Mouse (Mus musculus) intestine, postnatal 0 days (tissue): ENCODE data around the gene Spta1. TPM values are rescaled to one million over a fixed set of nuclear protein-coding genes. Genes with fewer than 3 reads are reported as not detected.

Source experiments
- ATAC-seq: fragments of 200-750 bp; cut with Nextera tagmentation; 2 replicates; pipeline ENCODE4 v1.8.0; 2017; ENCODE audit warnings: mild to moderate bottlenecking, moderate TSS enrichment, moderate library complexity
- H3K27ac ChIP-seq: fragments of 300-500 bp; sonication (generic); 2 replicates; pipeline ENCODE4 v1.5.1; 2014; ENCODE audit warnings: mild to moderate bottlenecking, low read depth, low read length, moderate library complexity
- H3K27me3 ChIP-seq: fragments of 300-500 bp; sonication (generic); replicated peaks from 2 replicates; pipeline ENCODE4 v1.6.1; 2014; ENCODE audit warnings: low read length, mixed read lengths; ENCODE audit not compliant: control insufficient read depth, insufficient read depth
- H3K36me3 ChIP-seq: fragments of 300-500 bp; sonication (generic); 2 replicates; pipeline ENCODE4 v1.6.1; 2014; ENCODE audit warnings: mild to moderate bottlenecking, moderate library complexity; ENCODE audit not compliant: control insufficient read depth, insufficient read depth
- H3K4me1 ChIP-seq: fragments of 300-500 bp; sonication (generic); replicated peaks from 2 replicates; pipeline ENCODE4 v1.6.1; 2014; ENCODE audit warnings: antibody characterized with exemption, low read length, mixed read lengths; ENCODE audit not compliant: control insufficient read depth, insufficient read depth
- H3K4me2 ChIP-seq: fragments of 300-500 bp; sonication (generic); replicated peaks from 2 replicates; pipeline ENCODE4 v1.6.1; 2014; ENCODE audit warnings: low read depth, mild to moderate bottlenecking, moderate library complexity
- H3K4me3 ChIP-seq: fragments of 300-500 bp; sonication (generic); 2 replicates; pipeline ENCODE4 v1.5.1; 2014; ENCODE audit warnings: low read depth, low read length
- H3K9ac ChIP-seq: fragments of 300-500 bp; sonication (generic); 2 replicates; pipeline ENCODE4 v1.6.1; 2014; ENCODE audit warnings: mild to moderate bottlenecking, low read depth, low read length
- H3K9me3 ChIP-seq: fragments of 300-500 bp; sonication (generic); 2 replicates; pipeline ENCODE4 v1.6.1; 2016; ENCODE audit warnings: mixed run types; ENCODE audit not compliant: control insufficient read depth
- CTCF ChIP-seq: sonication (generic); IDR thresholded peaks from 2 replicates; pipeline ENCODE4 v1.5.1; 2016; ENCODE audit warnings: low read depth, mild to moderate bottlenecking, control low read depth, antibody characterized with exemption, moderate library complexity
- WGBS: fragments of 180-500 bp; shearing (Covaris S2); extraction: QIAGEN DNeasy Blood & Tissue Kit; methylation state at CpG from one replicate; pipeline ENCODE4 v1.1.7; 2014; 5-methylcytosine and 5-hydroxymethylcytosine counted together
- polyA plus RNA-seq: library from polyadenylated mRNA; unstranded; fragments of >200 nt; fragmentation: Nextera tagmentation; extraction: Ambion mirVana; gene quantifications from 2 replicates; pipeline ENCODE4 v1.2.1, GENCODE M21; 2015

Spta1 gene
- polyA plus RNA-seq, 1 experiment from 2014 or later, result 0.04 TPM

DNA sequence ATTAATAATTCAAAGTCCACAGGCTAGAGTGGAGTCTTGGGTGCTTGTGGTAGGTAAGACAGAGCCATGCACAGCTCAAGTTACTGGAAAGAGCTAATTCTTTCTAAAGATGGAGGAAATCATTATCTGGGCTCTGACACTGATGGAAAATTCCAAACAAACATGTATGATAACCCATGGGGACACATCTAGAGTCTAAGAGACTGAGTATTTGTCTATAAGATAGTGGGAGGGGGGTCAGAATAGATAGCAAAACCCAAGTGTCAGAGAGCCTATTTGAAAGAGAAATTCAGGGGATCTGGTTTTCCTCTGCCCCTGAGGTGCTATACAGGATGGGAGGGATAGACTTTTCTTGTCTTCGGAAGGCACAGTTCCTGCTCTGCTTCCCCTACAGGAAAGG, 73.5 kb downstream of the Spta1 start:
- no peaks in the 10 kb centered on the region for H3K27me3 ChIP-seq
- H3K4me2 ChIP-seq, result no peak overlapping the region
- no peak overlapping the region for H3K27ac ChIP-seq
- H3K4me1 ChIP-seq, result no peaks in the 10 kb centered on the region
- H3K4me3 ChIP-seq, result no peak overlapping the region
- H3K9me3 ChIP-seq, result no peaks in the 10 kb centered on the region
- TF ChIP-seq CTCF, result no peak
- no peak for ATAC-seq
- no peak overlapping the region for H3K9ac ChIP-seq
- WGBS, result 78% methylated on average over 1 of the region's 1 CpGs
- no peaks in the 10 kb centered on the region for H3K36me3 ChIP-seq

GRCm38 (mm10) chr1:174247170-174247569, 74.6 kb downstream of the Spta1 start:
- H3K4me2 ChIP-seq, result no peak overlapping the region
- WGBS, result 95% methylated on average over 6 of the region's 6 CpGs
- no peak overlapping the region for H3K9ac ChIP-seq
- no peaks in the 10 kb centered on the region for H3K27me3 ChIP-seq
- no peaks in the 10 kb centered on the region for H3K4me1 ChIP-seq
- ATAC-seq, result no peak
- H3K27ac ChIP-seq, result no peak overlapping the region
- H3K4me3 ChIP-seq, result no peak overlapping the region
- no peaks in the 10 kb centered on the region for H3K36me3 ChIP-seq
- H3K9me3 ChIP-seq, result no peaks in the 10 kb centered on the region
- no peak for TF ChIP-seq CTCF

GRCm38 (mm10) chr1:174250376-174250775, 77.8 kb downstream of the Spta1 start:
- Histone ChIP-seq H3K4me2 (no peak overlapping the region), H3K4me1 (no peaks in the 10 kb centered on the region), H3K9ac (no peak overlapping the region), H3K36me3 (no peaks in the 10 kb centered on the region), H3K27ac (no peak overlapping the region), H3K4me3 (no peak overlapping the region), H3K9me3 (no peaks in the 10 kb centered on the region), H3K27me3 (no peaks in the 10 kb centered on the region)
- ATAC-seq, result no peak
- TF ChIP-seq CTCF, result no peak
- WGBS, result 82% methylated on average over 2 of the region's 2 CpGs

DNA sequence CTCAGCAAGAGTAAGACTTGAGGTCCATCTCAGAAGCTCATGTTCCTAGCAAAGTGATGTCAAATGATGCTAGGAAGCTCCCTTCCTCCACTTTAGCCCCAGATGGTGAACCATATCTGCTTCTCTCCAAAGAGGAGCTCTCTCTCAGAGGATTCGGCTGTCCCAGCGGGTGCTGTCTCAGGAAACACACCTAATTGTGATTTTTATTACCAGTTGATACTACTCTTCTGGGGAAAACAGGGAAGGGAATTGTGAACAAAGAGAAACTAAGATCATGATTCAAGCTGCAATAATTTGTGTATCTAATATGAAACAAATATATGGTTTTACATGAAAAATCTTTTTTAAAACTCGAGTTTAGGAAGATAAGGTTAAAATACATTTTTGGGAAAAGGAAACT, 79.4 kb downstream of the Spta1 start, which contains the start of gene Olfr419:
Gene Olfr419, minus strand, starts transcription at position 101 of the 400 bp plus-strand sequence.
- no peak for ATAC-seq
- 73% methylated on average over 3 of the region's 3 CpGs for WGBS
- Histone ChIP-seq H3K4me1 (no peaks in the 10 kb centered on the region), H3K36me3 (no peaks in the 10 kb centered on the region), H3K9me3 (no peaks in the 10 kb centered on the region), H3K4me2 (no peak within 1 kb of the TSS), H3K4me3 (no peak within 1 kb of the TSS), H3K27me3 (no peaks in the 10 kb centered on the region), H3K9ac (no peak within 1 kb of the TSS), H3K27ac (no peak within 1 kb of the TSS)
- no peak for TF ChIP-seq CTCF

GRCm38 (mm10) chr1:174267816-174268215, 95.2 kb downstream of the Spta1 start:
- ATAC-seq, result no peak
- H3K4me3 ChIP-seq, result no peak overlapping the region
- no peaks in the 10 kb centered on the region for H3K4me1 ChIP-seq
- no peaks in the 10 kb centered on the region for H3K27me3 ChIP-seq
- H3K4me2 ChIP-seq, result no peak overlapping the region
- H3K9ac ChIP-seq, result no peak overlapping the region
- 56% methylated on average over 4 of the region's 4 CpGs for WGBS
- H3K27ac ChIP-seq, result no peak overlapping the region
- no peak for TF ChIP-seq CTCF
- H3K9me3 ChIP-seq, result no peaks in the 10 kb centered on the region
- no peaks in the 10 kb centered on the region for H3K36me3 ChIP-seq

- H3K27ac ChIP-seq, result no peak overlapping the region
- H3K4me1 ChIP-seq, result no peaks in the 10 kb centered on the region
- no peak overlapping the region for H3K9ac ChIP-seq
- H3K4me2 ChIP-seq, result no peak overlapping the region
- H3K27me3 ChIP-seq, result no peaks in the 10 kb centered on the region
- TF ChIP-seq CTCF, result no peak
- H3K36me3 ChIP-seq, result no peaks in the 10 kb centered on the region
- no peaks in the 10 kb centered on the region for H3K9me3 ChIP-seq
- WGBS, result 70% methylated on average over 4 of the region's 4 CpGs
- no peak for ATAC-seq
- no peak overlapping the region for H3K4me3 ChIP-seq
Observed at GRCm38 (mm10) chr1:174269162-174269561, 96.6 kb downstream of the Spta1 start.

GRCm38 (mm10) chr1:174270643-174271042, 98.1 kb downstream of the Spta1 start:
- no peak overlapping the region for H3K4me2 ChIP-seq
- H3K9ac ChIP-seq, result no peak overlapping the region
- H3K4me1 ChIP-seq, result no peaks in the 10 kb centered on the region
- no peak for TF ChIP-seq CTCF
- no peak for ATAC-seq
- H3K9me3 ChIP-seq, result no peaks in the 10 kb centered on the region
- no peaks in the 10 kb centered on the region for H3K27me3 ChIP-seq
- no peaks in the 10 kb centered on the region for H3K36me3 ChIP-seq
- H3K27ac ChIP-seq, result no peak overlapping the region
- no peak overlapping the region for H3K4me3 ChIP-seq
- 64% methylated on average over 3 of the region's 3 CpGs for WGBS

Other genes starting within 250 kb of the Spta1 start
- 4.3 and 6.1 TPM in 2 replicates for gene Mndal, start 230.3 kb upstream of the Spta1 start, polyA plus RNA-seq
- gene Ifi203, start 230.1 kb upstream of the Spta1 start, polyA plus RNA-seq, result 3.7 and 5.9 TPM in 2 replicates
- not detected in 2 replicates for gene Ifi202b, start 190.0 kb upstream of the Spta1 start, polyA plus RNA-seq
- gene Ifi205, start 141.0 kb upstream of the Spta1 start, polyA plus RNA-seq, result 1.7 and 1.9 TPM in 2 replicates
- gene Olfr433, start 132.1 kb upstream of the Spta1 start, polyA plus RNA-seq, result not detected in 2 replicates
- gene Olfr432, start 123.6 kb upstream of the Spta1 start, polyA plus RNA-seq, result not detected in 2 replicates
- gene Olfr430, start 106.2 kb upstream of the Spta1 start, polyA plus RNA-seq, result not detected in 2 replicates
- gene Olfr429, start 88.4 kb upstream of the Spta1 start, polyA plus RNA-seq, result not detected in 2 replicates
- gene Olfr427, start 75.9 kb upstream of the Spta1 start, polyA plus RNA-seq, result not detected in 2 replicates
- not detected in 2 replicates for gene Olfr231, start 51.6 kb upstream of the Spta1 start, polyA plus RNA-seq
- not detected in 2 replicates for gene Olfr424, start 41.3 kb upstream of the Spta1 start, polyA plus RNA-seq
- not detected in 2 replicates for gene Olfr420, start 17.1 kb upstream of the Spta1 start, polyA plus RNA-seq
- not detected in 2 replicates for gene Olfr419, start 79.3 kb downstream of the Spta1 start, polyA plus RNA-seq
- 71.5 and 126 TPM in 2 replicates for gene Mptx1, start 157.7 kb downstream of the Spta1 start, polyA plus RNA-seq
- not detected in 2 replicates for gene Olfr417, start 192.3 kb downstream of the Spta1 start, polyA plus RNA-seq
- not detected in 2 replicates for gene Olfr248, start 218.3 kb downstream of the Spta1 start, polyA plus RNA-seq